Mouse (Mus musculus): ENCODE measurements around the gene Itga11.

- no peak for TF ChIP-seq GATA1 (IDR thresholded peaks at IDR 0.05; ENCODE audit: low read length)
- no peak for TF ChIP-seq TAL1 (IDR thresholded peaks at IDR 0.05; ENCODE audit: low read length)
Observed at GRCm38 (mm10) chr9:62825791-62826393, 148.3 kb downstream of the Itga11 start.

All from erythroblast, embryonic 14.5 days (primary cell).